Mouse (Mus musculus): ENCODE results near the gene St14.

DNA sequence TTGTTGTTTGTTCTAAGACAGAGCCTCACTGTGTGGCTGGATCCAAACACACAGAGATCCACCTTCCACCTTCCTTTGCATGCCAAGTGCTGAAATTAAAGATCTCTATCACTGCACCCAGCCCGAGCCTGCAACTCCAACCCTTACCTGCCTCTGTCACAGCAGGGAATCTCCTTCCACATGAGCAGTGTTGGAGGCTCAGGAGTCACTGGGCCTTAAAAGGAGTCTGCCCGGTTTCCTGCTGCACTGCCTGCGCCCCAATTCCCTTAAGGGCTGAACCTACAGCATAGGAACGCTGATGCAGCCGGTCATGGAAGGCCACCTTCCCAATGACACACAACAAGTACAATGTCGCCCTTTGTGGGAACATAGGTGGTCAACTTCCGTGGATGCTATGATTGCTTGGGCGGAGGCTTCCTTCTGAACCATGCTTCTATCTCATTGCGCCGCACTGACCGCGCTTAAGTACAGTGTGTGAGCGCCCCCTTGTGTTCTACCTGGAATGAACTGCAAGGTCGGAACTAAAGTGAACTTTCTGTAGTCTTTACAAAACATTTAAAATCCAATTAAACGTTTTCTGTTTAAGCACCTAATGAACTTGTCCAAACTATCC lies 49.5 kb downstream of the St14 start:
- TF ChIP-seq EP300 (IDR thresholded peaks at IDR 0.05; ENCODE audit: low read depth in 1 of 2, low read length in 2 of 2), result no peak
- no peak for TF ChIP-seq MAX (IDR thresholded peaks at IDR 0.05; ENCODE audit: low read length)
- TF ChIP-seq GATA1 (IDR thresholded peaks at IDR 0.05; ENCODE audit: low read depth, low read length), result no peak; the same call in 1 of the 2 replicates
- TF ChIP-seq CTCF (IDR thresholded peaks at IDR 0.05 in 2 of 3, conservative IDR thresholded peaks at IDR 0.05 in 1 of 3; ENCODE audit: control insufficient read depth in 1 of 3, insufficient read depth in 1 of 3, low read depth in 2 of 3, low read length in 3 of 3, poor library complexity in 1 of 3, severe bottlenecking in 1 of 3), result peak; percentile 71 to 96 (median 85)

All from MEL (cell line).